ENCODE assay signal across 21 mouse cellular contexts in genomic region chr16:77469328-77469875, GRCm38 (mm10).
"Had no signal": no experiment of that assay in that cellular context is flagged by ENCODE, and none has a peak within 500 bp of the region (broad histone marks: within the 10 kb centered on the region; RNA-seq: fewer than 3 reads in every experiment).

No protein-coding gene starts in this region.

- DNase-seq: kidney, adult 8-10 months; kidney, postnatal 36 days; left cerebral cortex, postnatal 4 days; lung, adult 18-20 months; lung, postnatal 10 days; lung, postnatal 36 days; retina, postnatal 1 day; spleen, adult 18-20 months; thymus, postnatal 25 days had no signal

- H3K9ac ChIP-seq: limb, embryonic 12.5 days; limb, embryonic 15.5 days; liver, embryonic 14.5 days; lung, embryonic 15.5 days; midbrain, embryonic 13.5 days; neural tube, embryonic 13.5 days; stomach, embryonic 15.5 days had no signal

- H3K36me3 ChIP-seq: limb, embryonic 12.5 days; lung, embryonic 15.5 days; stomach, embryonic 15.5 days had no signal

- H3K4me3 ChIP-seq: limb, embryonic 12.5 days; limb, embryonic 15.5 days; lung, embryonic 15.5 days; megakaryocyte, embryonic 14.5 days; midbrain, embryonic 10.5 days; midbrain, embryonic 13.5 days; myocyte; neural tube, embryonic 13.5 days; stomach, embryonic 15.5 days had no signal

- H3K27me3 ChIP-seq: limb, embryonic 12.5 days; limb, embryonic 15.5 days; lung, embryonic 15.5 days; megakaryocyte, embryonic 14.5 days; midbrain, embryonic 13.5 days; neural tube, embryonic 13.5 days; stomach, embryonic 15.5 days had no signal

- H3K4me2 ChIP-seq: limb, embryonic 12.5 days; limb, embryonic 15.5 days; lung, embryonic 15.5 days; midbrain, embryonic 13.5 days; neural tube, embryonic 13.5 days; stomach, embryonic 15.5 days had no signal

- H3K9me3 ChIP-seq: limb, embryonic 12.5 days; limb, embryonic 15.5 days; lung, embryonic 15.5 days; midbrain, embryonic 10.5 days; midbrain, embryonic 13.5 days; neural tube, embryonic 13.5 days; stomach, embryonic 15.5 days had no signal

- H3K4me1 ChIP-seq: limb, embryonic 12.5 days; limb, embryonic 15.5 days; lung, embryonic 15.5 days; megakaryocyte, embryonic 14.5 days; stomach, embryonic 15.5 days had no signal

- ATAC-seq: midbrain, embryonic 13.5 days; midbrain, embryonic 16.5 days had no signal

- H3K27ac ChIP-seq: kidney, postnatal 0 days; limb, embryonic 12.5 days; limb, embryonic 15.5 days; liver, embryonic 14.5 days; lung, embryonic 15.5 days; midbrain, embryonic 10.5 days; midbrain, embryonic 13.5 days; neural tube, embryonic 13.5 days; stomach, embryonic 15.5 days had no signal
